Mouse (Mus musculus): Measurements from ENCODE around the gene Mical1. TPM values are rescaled to one million over a fixed set of nuclear protein-coding genes. Genes with fewer than 3 reads are reported as not detected.

The Mical1 gene
- polyA plus RNA-seq, 1 experiment from 2014 or later, result 47.5 TPM

DNA sequence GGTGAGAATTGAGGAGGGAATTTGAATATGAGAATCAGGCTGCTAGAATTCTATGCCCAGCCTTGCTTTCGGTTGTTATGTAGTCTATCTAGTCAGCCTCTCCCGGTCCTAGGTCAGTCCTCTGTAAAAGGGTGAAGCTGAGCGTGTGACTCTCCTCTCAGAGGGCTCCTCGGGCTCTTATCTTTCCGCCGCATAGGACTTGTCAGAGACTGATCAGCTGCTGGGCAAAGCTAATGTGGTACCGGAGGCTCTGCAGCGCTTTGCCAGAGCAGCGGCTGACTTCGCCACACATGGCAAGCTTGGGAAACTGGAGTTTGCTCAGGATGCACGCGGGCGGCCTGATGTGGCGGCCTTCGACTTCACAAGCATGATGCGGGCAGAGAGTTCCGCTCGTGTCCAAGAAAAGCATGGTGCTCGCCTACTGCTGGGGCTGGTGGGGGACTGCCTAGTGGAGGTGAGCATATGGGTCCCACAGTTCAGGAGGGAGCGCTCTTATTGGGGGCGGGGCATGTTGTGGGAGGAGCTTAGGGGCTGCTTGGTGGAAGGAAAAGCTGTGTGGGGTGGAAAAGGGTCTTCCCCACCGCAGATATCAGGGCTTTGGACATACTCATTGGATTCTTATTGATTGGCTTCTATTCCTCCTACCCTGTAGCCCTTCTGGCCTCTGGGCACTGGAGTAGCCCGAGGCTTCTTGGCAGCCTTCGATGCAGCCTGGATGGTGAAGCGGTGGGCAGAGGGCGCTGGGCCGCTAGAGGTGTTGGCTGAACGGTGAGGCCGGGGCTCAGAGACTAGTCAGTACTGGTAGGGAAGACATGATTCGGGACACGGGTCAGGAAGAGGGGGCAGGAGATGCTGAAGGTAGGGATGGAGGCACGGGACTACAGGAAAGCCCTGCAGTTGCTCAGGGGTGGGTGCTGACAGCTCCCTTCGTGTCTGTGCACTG, 5.1 kb downstream of the Mical1 start:
- no peaks in the 10 kb centered on the region for H3K9me3 ChIP-seq
- no peaks in the 10 kb centered on the region for H3K27me3 ChIP-seq (replicated peaks)
- no peak overlapping the region for H3K27ac ChIP-seq
- no peak overlapping the region for H3K4me3 ChIP-seq
- H3K9ac ChIP-seq, result no peak overlapping the region
- H3K4me1 ChIP-seq, result peaks cover 15% of the 10 kb centered on the region; the same call in 1 of the 2 replicates
- ATAC-seq (ENCODE audit: low FRiP score, low read depth), result no peak
- H3K36me3 ChIP-seq, result peaks cover 46% of the 10 kb centered on the region
- H3K4me2 ChIP-seq (replicated peaks), result no peak overlapping the region
- 71% methylated on average over 33 of the region's 33 CpGs for WGBS

DNA sequence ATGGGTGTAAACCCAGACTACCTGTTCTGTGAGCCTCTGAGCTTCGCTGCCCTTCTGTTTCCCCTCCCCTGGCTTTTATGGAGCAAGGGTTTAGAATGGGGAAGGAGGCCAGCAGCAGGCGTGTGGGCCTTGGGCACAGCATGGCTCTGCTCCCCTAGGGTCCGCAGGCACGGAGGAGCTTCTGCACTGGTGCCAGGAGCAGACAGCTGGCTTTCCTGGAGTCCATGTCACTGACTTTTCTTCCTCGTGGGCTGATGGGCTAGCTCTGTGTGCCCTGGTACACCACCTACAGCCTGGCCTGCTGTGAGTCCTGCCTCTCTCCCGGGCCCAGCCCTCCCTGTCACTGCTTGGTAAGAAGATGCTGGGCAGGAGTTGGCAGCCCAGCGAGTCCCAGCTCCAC, 6.3 kb downstream of the Mical1 start:
- H3K9ac ChIP-seq, result no peak overlapping the region

GRCm38 (mm10) chr10:41485778-41486177, 9.7 kb downstream of the Mical1 start:
- peaks cover 71% of the 10 kb centered on the region for H3K36me3 ChIP-seq
- H3K4me2 ChIP-seq (replicated peaks), result no peak overlapping the region
- no peak overlapping the region for H3K9ac ChIP-seq
- no peaks in the 10 kb centered on the region for H3K9me3 ChIP-seq
- no peak overlapping the region for H3K4me3 ChIP-seq
- WGBS, result 92% methylated on average over 16 of the region's 16 CpGs
- no peaks in the 10 kb centered on the region for H3K27me3 ChIP-seq (replicated peaks)
- no peak overlapping the region for H3K27ac ChIP-seq
- peaks cover 26% of the 10 kb centered on the region for H3K4me1 ChIP-seq
- ATAC-seq (ENCODE audit: low FRiP score, low read depth), result no peak

More for the DNA sequence above, 6.3 kb downstream of the Mical1 start:
- Histone ChIP-seq H3K9me3 (no peaks in the 10 kb centered on the region), H3K4me3 (no peak overlapping the region), H3K27ac (no peak overlapping the region), H3K36me3 (peaks cover 58% of the 10 kb centered on the region), H3K27me3 (replicated peaks) (no peaks in the 10 kb centered on the region), H3K4me1 (peaks cover 11% of the 10 kb centered on the region; the same call in 1 of the 2 replicates), H3K4me2 (replicated peaks) (no peak overlapping the region)
- no peak for ATAC-seq (ENCODE audit: low FRiP score, low read depth)
- 84% methylated on average over 7 of the region's 7 CpGs for WGBS

DNA sequence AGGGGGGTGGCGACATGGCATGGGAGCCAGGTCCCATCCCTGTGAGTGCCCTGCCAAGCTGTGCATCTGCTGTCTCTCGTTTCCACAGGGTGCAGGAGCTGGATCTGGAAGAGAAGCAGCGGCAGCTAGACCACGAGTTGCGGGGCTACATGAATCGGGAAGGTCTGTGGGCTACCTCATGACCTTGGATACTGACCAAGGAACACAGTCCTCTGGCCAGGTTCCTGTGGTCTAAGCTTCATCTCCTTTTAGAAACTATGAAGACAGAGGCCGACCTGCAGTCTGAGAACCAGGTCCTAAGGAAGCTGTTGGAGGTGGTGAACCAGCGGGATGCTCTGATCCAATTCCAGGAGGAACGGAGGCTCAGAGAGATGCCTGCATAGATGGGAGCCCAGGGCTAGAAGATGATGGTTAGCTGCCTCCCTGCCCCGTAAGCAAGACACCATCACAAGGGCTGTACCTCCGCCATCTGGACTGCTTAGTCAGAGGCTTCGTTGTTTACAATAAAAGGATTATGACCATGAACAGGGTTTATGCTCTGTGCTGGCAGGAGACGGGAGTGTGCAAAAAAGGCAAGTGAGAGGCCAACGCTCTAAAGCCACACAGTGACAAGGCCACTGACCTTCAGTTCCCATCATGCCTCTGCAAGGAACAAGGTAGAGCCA, 10.5 kb downstream of the Mical1 start:
- Histone ChIP-seq H3K4me3 (no peak overlapping the region), H3K27ac (no peak overlapping the region), H3K4me2 (replicated peaks) (no peak overlapping the region), H3K27me3 (replicated peaks) (no peaks in the 10 kb centered on the region), H3K9ac (no peak overlapping the region), H3K9me3 (no peaks in the 10 kb centered on the region), H3K4me1 (peaks cover 26% of the 10 kb centered on the region), H3K36me3 (peaks cover 71% of the 10 kb centered on the region)
- WGBS, result 90% methylated on average over 14 of the region's 14 CpGs
- ATAC-seq (ENCODE audit: low FRiP score, low read depth), result no peak

DNA sequence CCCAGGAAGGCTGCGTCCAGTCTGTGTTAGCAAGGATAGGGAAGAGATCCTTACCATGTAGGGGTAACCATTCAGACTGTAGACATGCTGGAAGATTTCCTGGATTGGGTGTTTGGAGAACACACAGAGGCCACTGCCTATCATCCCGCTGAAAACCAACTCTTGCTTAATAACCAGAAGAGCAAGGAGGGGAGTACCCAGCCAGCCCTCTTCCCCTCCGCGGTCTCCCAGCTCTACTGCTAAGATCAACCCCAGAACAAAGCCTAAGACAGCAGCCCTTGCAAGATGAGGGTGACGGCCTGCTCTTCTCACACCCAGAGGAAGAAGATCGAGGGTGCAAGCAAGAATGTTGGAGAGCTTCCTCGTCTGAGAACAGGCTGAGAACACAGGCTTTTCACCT, 12.8 kb downstream of the Mical1 start:
- Histone ChIP-seq H3K27me3 (replicated peaks) (no peaks in the 10 kb centered on the region), H3K9ac (peak overlapping the region; percentile 58; the same call in 1 of the 2 replicates), H3K4me2 (replicated peaks) (peak overlapping the region; percentile 96), H3K4me3 (peak overlapping the region; percentile 60; the same call in 1 of the 2 replicates), H3K36me3 (peaks cover 49% of the 10 kb centered on the region), H3K4me1 (peaks cover 26% of the 10 kb centered on the region), H3K27ac (no peak overlapping the region), H3K9me3 (no peaks in the 10 kb centered on the region)
- no peak for ATAC-seq (ENCODE audit: low FRiP score, low read depth)
- WGBS, result 59% methylated on average over 7 of the region's 7 CpGs

GRCm38 (mm10) chr10:41489294-41489693, 13.2 kb downstream of the Mical1 start:
- H3K4me1 ChIP-seq, result peaks cover 26% of the 10 kb centered on the region
- no peaks in the 10 kb centered on the region for H3K27me3 ChIP-seq (replicated peaks)
- H3K9me3 ChIP-seq, result no peaks in the 10 kb centered on the region
- H3K36me3 ChIP-seq, result peaks cover 45% of the 10 kb centered on the region
- WGBS, result 34% methylated on average over 8 of the region's 8 CpGs
- peak overlapping the region; percentile 60 for H3K4me3 ChIP-seq
- no peak for ATAC-seq (ENCODE audit: low FRiP score, low read depth)
- peak overlapping the region; percentile 58 for H3K9ac ChIP-seq
- H3K4me2 ChIP-seq (replicated peaks), result peak overlapping the region; percentile 96
- no peak overlapping the region for H3K27ac ChIP-seq

GRCm38 (mm10) chr10:41489708-41490517, 13.8 kb downstream of the Mical1 start, which contains the start of the genes Smpd2 and Ppil6:
Gene Smpd2 (minus strand): TSS chr10:41490369.
Gene Ppil6 (plus strand): TSS chr10:41490439.
- Histone ChIP-seq H3K4me3 (peak within 1 kb of the TSS; percentile 60), H3K36me3 (peaks cover 39% of the 10 kb centered on the region), H3K9ac (peak within 1 kb of the TSS; percentile 58), H3K27ac (no peak within 1 kb of the TSS), H3K9me3 (no peaks in the 10 kb centered on the region), H3K4me2 (replicated peaks) (peak within 1 kb of the TSS; percentile 96), H3K4me1 (peaks cover 26% of the 10 kb centered on the region), H3K27me3 (replicated peaks) (no peaks in the 10 kb centered on the region)
- under 1% methylated on average over 50 of the region's 50 CpGs for WGBS
- ATAC-seq (ENCODE audit: low FRiP score, low read depth), result peak; percentile 96

DNA sequence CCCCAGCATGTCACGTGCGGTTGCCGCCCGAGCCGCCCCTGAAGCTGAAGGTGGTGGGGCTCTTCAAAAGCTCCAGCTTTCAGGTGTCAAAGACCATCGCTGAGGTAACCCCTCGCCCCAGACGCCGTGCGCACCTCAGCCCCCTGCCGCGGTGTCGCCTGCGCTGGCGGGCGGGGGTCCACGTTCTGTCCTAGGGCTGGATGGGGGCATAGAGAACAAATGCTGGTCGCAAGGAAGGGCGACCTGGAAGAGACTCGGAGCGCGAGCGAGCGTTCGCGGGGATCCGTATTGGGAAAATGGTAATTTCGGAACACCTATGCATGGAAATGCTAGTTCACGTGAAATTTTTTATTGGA, 14.4 kb downstream of the Mical1 start:
- H3K4me1 ChIP-seq, result peaks cover 26% of the 10 kb centered on the region
- peak; percentile 62; the same call in 1 of the 2 replicates for ATAC-seq (ENCODE audit: low FRiP score, low read depth)
- peaks cover 33% of the 10 kb centered on the region for H3K36me3 ChIP-seq
- no peak overlapping the region for H3K27ac ChIP-seq
- H3K4me2 ChIP-seq (replicated peaks), result peak overlapping the region; percentile 96
- H3K9me3 ChIP-seq, result no peaks in the 10 kb centered on the region
- H3K27me3 ChIP-seq (replicated peaks), result no peaks in the 10 kb centered on the region
- peak overlapping the region; percentile 58 for H3K9ac ChIP-seq
- H3K4me3 ChIP-seq, result peak overlapping the region; percentile 60
- under 1% methylated on average over 29 of the region's 29 CpGs for WGBS

DNA sequence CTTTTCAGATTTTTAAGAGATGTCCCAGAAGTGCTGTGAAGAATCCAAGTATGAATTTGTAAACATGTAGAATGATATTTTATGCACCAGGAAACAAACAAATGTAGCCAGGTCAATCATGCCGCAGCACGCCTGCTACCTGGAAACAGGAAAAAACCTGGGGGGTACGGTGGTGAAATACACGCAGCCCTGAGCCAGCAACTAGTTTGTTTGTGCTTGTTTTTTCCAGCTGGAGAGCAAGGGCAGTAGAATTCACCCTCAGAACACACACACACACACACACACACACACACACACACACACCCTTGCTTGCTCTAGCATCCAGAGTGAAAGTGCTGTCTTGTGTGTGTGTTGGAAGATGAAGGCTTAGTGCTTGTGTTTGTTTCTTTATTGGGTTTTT, 15.0 kb downstream of the Mical1 start:
- no peak for ATAC-seq (ENCODE audit: low FRiP score, low read depth)
- H3K27ac ChIP-seq, result no peak overlapping the region
- no peak overlapping the region for H3K4me3 ChIP-seq
- H3K9me3 ChIP-seq, result no peaks in the 10 kb centered on the region
- H3K9ac ChIP-seq, result no peak overlapping the region
- peaks cover 26% of the 10 kb centered on the region for H3K4me1 ChIP-seq
- 0 out of 2 replicates have a peak overlapping the region, but pooled peaks have one; percentile 96 for H3K4me2 ChIP-seq (replicated peaks)
- H3K27me3 ChIP-seq (replicated peaks), result no peaks in the 10 kb centered on the region
- 68% methylated on average over 4 of the region's 4 CpGs for WGBS
- H3K36me3 ChIP-seq, result peaks cover 27% of the 10 kb centered on the region

- 73% methylated on average over 4 of the region's 4 CpGs for WGBS
- H3K4me1 ChIP-seq, result no peaks in the 10 kb centered on the region
Observed at GRCm38 (mm10) chr10:41500941-41501340, 24.8 kb downstream of the Mical1 start.

DNA sequence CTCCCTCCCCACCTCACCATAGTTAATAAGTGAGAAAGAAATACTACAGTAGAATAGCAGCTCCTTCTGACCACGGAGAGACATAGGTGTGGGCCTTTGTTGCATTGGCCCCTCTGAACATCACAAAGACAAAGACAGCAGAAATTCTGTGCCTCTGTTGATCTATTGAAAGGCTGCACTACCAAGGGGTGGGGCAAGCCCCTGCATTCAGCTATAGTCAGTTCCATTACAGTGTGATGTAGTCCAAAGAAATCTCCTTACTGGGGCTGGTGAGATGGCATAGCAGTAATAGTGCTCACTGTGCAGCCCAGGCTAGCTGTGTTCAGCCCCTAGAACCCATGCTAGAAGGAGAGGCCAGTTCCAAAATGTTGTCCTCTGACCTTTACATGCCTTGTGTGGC, 28.9 kb downstream of the Mical1 start:
- no peaks in the 10 kb centered on the region for H3K36me3 ChIP-seq
- no peak overlapping the region for H3K4me3 ChIP-seq
- 88% methylated on average over 1 of the region's 1 CpGs for WGBS
- H3K4me1 ChIP-seq, result no peaks in the 10 kb centered on the region
- ATAC-seq (ENCODE audit: low FRiP score, low read depth), result no peak
- no peak overlapping the region for H3K9ac ChIP-seq
- no peak overlapping the region for H3K27ac ChIP-seq
- no peak overlapping the region for H3K4me2 ChIP-seq (replicated peaks)
- H3K27me3 ChIP-seq (replicated peaks), result no peaks in the 10 kb centered on the region
- no peaks in the 10 kb centered on the region for H3K9me3 ChIP-seq

More at GRCm38 (mm10) chr10:41500941-41501340, 24.8 kb downstream of the Mical1 start:
- Histone ChIP-seq H3K27ac (no peak overlapping the region), H3K36me3 (no peaks in the 10 kb centered on the region), H3K27me3 (replicated peaks) (no peaks in the 10 kb centered on the region), H3K4me3 (no peak overlapping the region), H3K9ac (no peak overlapping the region), H3K9me3 (no peaks in the 10 kb centered on the region), H3K4me2 (replicated peaks) (no peak overlapping the region)
- no peak for ATAC-seq (ENCODE audit: low FRiP score, low read depth)
